Mouse (Mus musculus): ENCODE data around the gene Nme2.
"Not testable (repeated sequence)": the region's sequence is repeated elsewhere in the genome, so short reads cannot be mapped to it uniquely, and the experiment has no call there.

Gene Nme2

GRCm38 (mm10) chr11:93967381-93967780, 11.3 kb upstream of the Nme2 start:
- in situ Hi-C loops (cut with MseI, MboI) = no loop called here

GRCm38 (mm10) chr11:93965391-93965790, 9.3 kb upstream of the Nme2 start:
- in situ Hi-C loops (cut with MseI, MboI) = no loop called here

GRCm38 (mm10) chr11:93963013-93963412, 7.0 kb upstream of the Nme2 start:
- in situ Hi-C loops (cut with MseI, MboI) = no loop called here

GRCm38 (mm10) chr11:93961482-93961881, 5.4 kb upstream of the Nme2 start:
- in situ Hi-C loops (cut with MseI, MboI) = no loop called here

GRCm38 (mm10) chr11:93957746-93958145, 1.7 kb upstream of the Nme2 start:
- in situ Hi-C loops (cut with MseI, MboI) = no loop called here

- in situ Hi-C loops (cut with MseI, MboI) = no loop called here
Measured at GRCm38 (mm10) chr11:93957031-93957555, 1.0 kb upstream of the Nme2 start.

GRCm38 (mm10) chr11:93955256-93956150, 556 bp downstream of the Nme2 start:
- in situ Hi-C loops (cut with MseI, MboI) = no loop called here

- in situ Hi-C loops (cut with MseI, MboI) = no loop called here
Measured at GRCm38 (mm10) chr11:93954738-93955255, 1.3 kb downstream of the Nme2 start.

GRCm38 (mm10) chr11:93952376-93952775, 3.7 kb downstream of the Nme2 start:
- in situ Hi-C loops (cut with MseI, MboI) = no loop called here

GRCm38 (mm10) chr11:93950045-93950444, 6.0 kb downstream of the Nme2 start:
- in situ Hi-C loops (cut with MseI, MboI) = no loop called here

GRCm38 (mm10) chr11:93948887-93949567, 7.0 kb downstream of the Nme2 start:
- in situ Hi-C loops (cut with MseI, MboI) = no loop called here

- in situ Hi-C loops (cut with MseI, MboI) = no loop called here
Measured at GRCm38 (mm10) chr11:93944986-93945385, 11.1 kb downstream of the Nme2 start.

- in situ Hi-C loops (cut with MseI, MboI) = no loop called here
Measured at GRCm38 (mm10) chr11:93940906-93941305, 15.2 kb downstream of the Nme2 start.

- in situ Hi-C loops (cut with MseI, MboI) = no loop called here
Measured at GRCm38 (mm10) chr11:93929106-93929505, 27.0 kb downstream of the Nme2 start.

GRCm38 (mm10) chr11:93915019-93915418, 41.0 kb downstream of the Nme2 start:
- in situ Hi-C loops (cut with MseI, MboI) = not testable (repeated sequence)

- in situ Hi-C loops (cut with MseI, MboI) = no loop called here
Measured at GRCm38 (mm10) chr11:93911603-93912002, 44.5 kb downstream of the Nme2 start.

- in situ Hi-C loops (cut with MseI, MboI) = no loop called here
Measured at GRCm38 (mm10) chr11:93908829-93909228, 47.2 kb downstream of the Nme2 start.

- in situ Hi-C loops (cut with MseI, MboI) = no loop called here
Measured at GRCm38 (mm10) chr11:93907839-93908238, 48.2 kb downstream of the Nme2 start.

- in situ Hi-C loops (cut with MseI, MboI) = no loop called here
Measured at GRCm38 (mm10) chr11:93906834-93907233, 49.2 kb downstream of the Nme2 start.
